In the genomic region with DNA sequence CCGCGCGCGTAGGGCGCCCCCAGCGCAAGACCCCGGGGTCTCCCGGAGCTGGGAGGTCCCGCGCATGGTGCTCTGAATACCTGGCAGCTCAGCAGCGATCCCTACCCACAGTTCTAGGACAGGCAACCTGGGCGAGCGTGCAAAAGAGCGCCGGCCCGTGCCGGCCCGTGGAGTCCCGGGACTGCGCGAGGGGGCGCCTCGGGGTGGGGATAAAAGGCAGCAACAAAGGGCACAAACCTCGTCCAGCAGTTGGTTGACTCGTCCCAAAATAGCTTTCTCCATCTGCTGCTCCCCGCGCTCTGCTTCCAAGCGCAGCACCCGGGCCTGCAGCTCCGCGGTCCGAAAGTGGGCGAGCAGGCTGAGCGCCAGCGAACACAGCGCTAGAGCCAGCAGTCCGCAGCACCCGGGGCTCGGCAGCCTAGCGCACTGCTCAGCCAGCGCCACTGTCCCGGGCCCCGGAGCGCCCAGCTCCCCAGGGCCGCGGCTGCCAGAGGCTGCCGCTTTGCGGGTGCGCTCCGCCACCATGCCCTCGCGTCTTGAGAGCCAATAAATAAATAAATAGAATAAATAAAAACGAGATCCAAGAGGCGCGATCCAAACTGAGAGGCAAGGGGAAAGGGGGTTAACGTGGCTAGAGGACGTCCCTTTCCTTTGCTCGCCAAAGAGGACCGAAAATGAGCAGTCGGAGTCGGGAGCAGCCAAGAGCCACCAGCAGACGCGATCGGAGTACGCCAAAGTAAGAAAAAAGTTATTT, we compare ENCODE assay signal across 8 mouse cellular contexts. TPM values are rescaled to one million over a fixed set of nuclear protein-coding genes. Genes with fewer than 3 reads are reported as not detected.
DNase-seq lines count a peak whose midpoint lies in the region; ATAC-seq lines count a peak whose summit lies in the region.

No protein-coding gene starts in this region.

- H3K36me3 ChIP-seq in lung, embryonic 15.5 days: no peaks in the 10 kb centered on the region
- H3K36me3 ChIP-seq in heart, embryonic 15.5 days: no peaks in the 10 kb centered on the region
- H3K36me3 ChIP-seq in midbrain, embryonic 10.5 days: no peaks in the 10 kb centered on the region

- peak overlapping the region; percentile 77 for H3K4me2 ChIP-seq in lung, embryonic 15.5 days
- peak overlapping the region; percentile 98 for H3K4me2 ChIP-seq in heart, embryonic 15.5 days

- H3K9ac ChIP-seq in lung, embryonic 15.5 days: peak overlapping the region; percentile 58
- peak overlapping the region; percentile 52 for H3K9ac ChIP-seq in heart, embryonic 15.5 days

- peak overlapping the region; percentile 61 for H3K4me3 ChIP-seq in lung, embryonic 15.5 days
- peak overlapping the region; percentile 54 for H3K4me3 ChIP-seq in heart, embryonic 15.5 days
- H3K4me3 ChIP-seq in midbrain, embryonic 10.5 days: peak overlapping the region; percentile 61

- ATAC-seq in lung, embryonic 15.5 days (ENCODE audit: borderline replicate concordance, extremely low read depth, low FRiP score, low TSS enrichment): no peak
- peak; percentile 12; the same call in 1 of the 2 replicates for ATAC-seq in heart, embryonic 15.5 days (replicated peaks; ENCODE audit: insufficient number of reproducible peaks, insufficient read depth, low FRiP score, low read depth)

- peak overlapping the region; percentile 77 for H3K27ac ChIP-seq in lung, embryonic 15.5 days
- peak overlapping the region; percentile 39; the same call in 1 of the 2 replicates for H3K27ac ChIP-seq in heart, embryonic 15.5 days
- H3K27ac ChIP-seq in midbrain, embryonic 10.5 days (replicated peaks): peak overlapping the region; percentile 10

- H3K27me3 ChIP-seq in lung, embryonic 15.5 days: peaks cover 54% of the 10 kb centered on the region
- peaks cover 49% of the 10 kb centered on the region for H3K27me3 ChIP-seq in heart, embryonic 15.5 days
- H3K27me3 ChIP-seq in midbrain, embryonic 10.5 days (ENCODE audit: low read depth, poor library complexity, severe bottlenecking): peaks cover 94% of the 10 kb centered on the region

- H3K4me1 ChIP-seq in lung, embryonic 15.5 days: peaks cover 47% of the 10 kb centered on the region
- H3K4me1 ChIP-seq in heart, embryonic 15.5 days (replicated peaks): peaks cover 39% of the 10 kb centered on the region
- H3K4me1 ChIP-seq in midbrain, embryonic 10.5 days: peaks cover 34% of the 10 kb centered on the region

- WGBS in lung, embryonic 15.5 days: under 1% methylated on average over 65 of the region's 65 CpGs
- WGBS in heart, embryonic 15.5 days: under 1% methylated on average over 65 of the region's 65 CpGs
- under 1% methylated on average over 65 of the region's 65 CpGs for WGBS in midbrain, embryonic 10.5 days

- H3K9me3 ChIP-seq in lung, embryonic 15.5 days: no peaks in the 10 kb centered on the region
- no peaks in the 10 kb centered on the region for H3K9me3 ChIP-seq in heart, embryonic 15.5 days (replicated peaks)
- H3K9me3 ChIP-seq in midbrain, embryonic 10.5 days (replicated peaks): no peaks in the 10 kb centered on the region

- no peak for DNase-seq in lung, postnatal 36 days
- DNase-seq in embryo, embryonic 10 days (ENCODE audit: low spot score): peak; percentile 65
- peak; percentile 19 for DNase-seq in layer of hippocampus, adult 9-11 months
- peak; percentile 69 for DNase-seq in midbrain, embryonic 10.5 days (ENCODE audit: low spot score)
- DNase-seq in right cerebral cortex, postnatal 4 days: peak; percentile 42
- no peak for DNase-seq in MN1 (ENCODE audit: low spot score)

RNA-seq across cellular contexts. Expression of a gene that starts 0.6 kb away (rescaled TPM):
- 32.3 and 32.6 TPM in 2 replicates for polyA plus RNA-seq in lung, embryonic 15.5 days (2015; fragmentation: Nextera tagmentation; extraction: Ambion mirVana)
- 6.2 and 8.7 TPM in 2 replicates for polyA plus RNA-seq in heart, embryonic 15.5 days (2015; fragmentation: Nextera tagmentation; extraction: Ambion mirVana)
- polyA plus RNA-seq in midbrain, embryonic 10.5 days (2016; fragmentation: Nextera tagmentation; extraction: Ambion mirVana): 3.6 TPM in 2 replicates

Comparison
In these comparisons a context has a peak if more than half of its experiments do, and no peak if none do; other contexts are left out.
1. H3K27ac ChIP-seq: peak in every context shown above with its lines; median percentile 77 in lung, embryonic 15.5 days; 39 in heart, embryonic 15.5 days; 10 in midbrain, embryonic 10.5 days.
2. DNase-seq: peak in embryo, embryonic 10 days (single experiment), layer of hippocampus, adult 9-11 months (single experiment), midbrain, embryonic 10.5 days (single experiment) and right cerebral cortex, postnatal 4 days (single experiment); none in lung, postnatal 36 days (single experiment) and MN1 (single experiment).
3. Peak in every context shown above with its lines, with median percentiles within 50 percentile points of each other: H3K4me3 ChIP-seq.